Mouse (Mus musculus): ENCODE data around the gene Cnih2.

The Cnih2 gene

GRCm38 (mm10) chr19:5068570-5069234, 29.6 kb downstream of the Cnih2 start:
- no peak for DNase-seq (ENCODE audit: low read depth, low spot score)

DNA sequence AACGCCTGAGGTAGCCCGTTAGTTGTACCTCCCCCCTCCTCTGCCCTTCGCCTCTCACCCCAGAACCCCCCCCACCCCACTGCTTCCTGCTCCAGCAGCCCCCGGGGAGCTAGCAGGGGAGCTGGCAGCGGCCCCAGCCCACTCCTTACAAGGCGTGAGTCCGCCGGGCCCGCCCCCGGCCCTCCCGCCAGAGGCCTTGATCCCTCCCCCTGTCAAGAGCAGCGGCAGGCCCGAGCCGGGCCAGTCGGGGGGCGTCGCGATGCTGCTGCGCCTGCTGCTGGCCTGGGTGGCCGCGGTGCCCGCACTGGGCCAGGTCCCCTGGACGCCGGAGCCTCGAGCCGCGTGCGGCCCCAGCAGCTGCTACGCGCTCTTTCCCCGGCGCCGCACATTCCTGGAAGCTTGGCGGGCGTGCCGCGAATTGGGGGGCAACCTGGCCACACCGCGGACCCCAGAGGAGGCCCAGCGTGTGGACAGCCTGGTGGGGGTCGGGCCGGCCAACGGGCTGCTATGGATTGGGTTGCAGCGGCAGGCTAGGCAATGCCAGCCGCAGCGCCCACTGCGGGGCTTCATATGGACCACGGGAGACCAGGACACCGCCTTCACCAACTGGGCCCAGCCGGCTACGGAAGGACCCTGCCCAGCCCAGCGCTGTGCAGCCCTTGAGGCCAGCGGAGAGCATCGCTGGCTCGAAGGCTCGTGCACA, 30.3 kb downstream of the Cnih2 start, which contains the start of gene Cd248:
Gene Cd248 (plus strand): TSS at position 212 of the 703 bp plus-strand sequence.
- DNase-seq (ENCODE audit: low read depth, low spot score): no peak

DNA sequence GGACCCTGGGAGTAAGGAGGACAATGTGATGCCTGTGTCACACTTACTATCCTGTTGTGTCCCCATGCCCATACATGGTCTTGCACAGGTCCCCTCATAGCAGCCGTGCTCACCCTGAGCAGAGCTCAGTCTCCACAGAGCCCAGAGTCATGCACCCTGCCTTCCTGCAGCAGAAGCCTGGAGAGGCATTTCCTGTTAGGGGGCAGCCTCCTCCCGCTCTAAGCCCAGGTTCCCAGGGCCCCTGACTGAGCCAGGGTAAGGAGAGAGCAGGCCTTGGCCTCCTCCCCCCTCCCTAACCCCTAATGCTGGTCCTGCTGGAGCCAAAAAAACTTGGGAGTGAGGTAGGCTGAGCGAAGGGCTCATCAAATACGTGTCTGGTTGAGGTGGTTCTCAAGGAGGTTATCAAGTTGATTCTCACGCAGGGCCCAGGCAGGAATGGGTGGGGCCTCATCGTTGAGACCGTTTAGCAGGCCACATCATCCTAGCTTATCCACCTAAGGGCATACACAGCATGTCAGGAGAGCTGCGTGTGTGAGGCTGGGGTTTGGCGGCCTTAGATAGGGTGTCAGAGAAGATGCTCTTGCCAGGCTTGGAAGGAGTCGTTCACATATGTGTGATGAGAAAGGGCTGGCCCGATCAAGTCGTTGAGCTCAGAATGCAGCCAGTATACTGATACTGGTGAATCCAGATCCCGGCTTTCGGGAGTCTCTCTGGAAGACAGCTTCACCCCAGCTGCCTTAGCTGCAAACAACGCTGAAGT, 31.1 kb downstream of the Cnih2 start:
- DNase-seq (ENCODE audit: low read depth, low spot score): no peak

DNA sequence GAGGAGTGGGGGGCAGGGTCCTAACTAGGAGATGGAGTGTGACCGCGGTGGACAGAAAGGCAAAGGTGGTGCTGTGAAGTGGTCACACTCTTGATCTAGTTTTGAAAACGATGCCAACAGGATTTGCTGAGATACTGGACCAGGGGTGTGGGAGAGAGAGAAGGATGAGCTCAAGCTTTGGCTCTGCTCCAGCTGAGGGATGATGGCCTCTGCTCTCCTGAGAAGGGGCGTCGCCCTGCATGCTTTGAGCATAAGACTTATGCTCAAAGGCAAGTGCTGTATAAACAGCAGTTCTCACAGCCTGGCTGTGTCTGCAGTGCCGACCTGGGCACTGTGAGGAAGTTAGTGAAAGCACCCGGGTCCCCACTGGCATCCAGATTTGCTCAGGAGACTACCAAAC, 33.2 kb downstream of the Cnih2 start:
- DNase-seq (ENCODE audit: low read depth, low spot score): no peak

- no peak for DNase-seq (ENCODE audit: low read depth, low spot score)
Observed at GRCm38 (mm10) chr19:5062446-5062845, 35.9 kb downstream of the Cnih2 start.

DNA sequence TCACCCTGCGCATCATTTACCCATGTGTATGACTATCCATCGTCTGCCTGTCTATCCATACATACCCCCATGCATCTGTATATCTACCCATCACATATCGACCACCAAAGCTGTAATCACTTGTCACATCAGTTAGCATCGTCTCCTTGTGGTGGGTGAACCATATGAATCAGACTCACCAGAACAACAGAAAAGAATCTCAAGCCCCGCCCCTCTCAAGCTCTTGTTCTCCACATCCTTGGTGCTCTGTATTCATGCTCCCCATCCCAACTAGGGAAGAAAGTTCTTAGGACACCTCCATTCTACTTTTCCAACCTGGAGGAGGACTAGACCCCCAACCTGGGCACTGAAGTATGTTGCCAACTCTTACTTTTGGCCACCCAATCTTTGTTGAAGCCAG, 36.3 kb downstream of the Cnih2 start:
- no peak for DNase-seq (ENCODE audit: low read depth, low spot score)

GRCm38 (mm10) chr19:5060365-5061330, 37.7 kb downstream of the Cnih2 start:
- DNase-seq (ENCODE audit: low read depth, low spot score): no peak

DNA sequence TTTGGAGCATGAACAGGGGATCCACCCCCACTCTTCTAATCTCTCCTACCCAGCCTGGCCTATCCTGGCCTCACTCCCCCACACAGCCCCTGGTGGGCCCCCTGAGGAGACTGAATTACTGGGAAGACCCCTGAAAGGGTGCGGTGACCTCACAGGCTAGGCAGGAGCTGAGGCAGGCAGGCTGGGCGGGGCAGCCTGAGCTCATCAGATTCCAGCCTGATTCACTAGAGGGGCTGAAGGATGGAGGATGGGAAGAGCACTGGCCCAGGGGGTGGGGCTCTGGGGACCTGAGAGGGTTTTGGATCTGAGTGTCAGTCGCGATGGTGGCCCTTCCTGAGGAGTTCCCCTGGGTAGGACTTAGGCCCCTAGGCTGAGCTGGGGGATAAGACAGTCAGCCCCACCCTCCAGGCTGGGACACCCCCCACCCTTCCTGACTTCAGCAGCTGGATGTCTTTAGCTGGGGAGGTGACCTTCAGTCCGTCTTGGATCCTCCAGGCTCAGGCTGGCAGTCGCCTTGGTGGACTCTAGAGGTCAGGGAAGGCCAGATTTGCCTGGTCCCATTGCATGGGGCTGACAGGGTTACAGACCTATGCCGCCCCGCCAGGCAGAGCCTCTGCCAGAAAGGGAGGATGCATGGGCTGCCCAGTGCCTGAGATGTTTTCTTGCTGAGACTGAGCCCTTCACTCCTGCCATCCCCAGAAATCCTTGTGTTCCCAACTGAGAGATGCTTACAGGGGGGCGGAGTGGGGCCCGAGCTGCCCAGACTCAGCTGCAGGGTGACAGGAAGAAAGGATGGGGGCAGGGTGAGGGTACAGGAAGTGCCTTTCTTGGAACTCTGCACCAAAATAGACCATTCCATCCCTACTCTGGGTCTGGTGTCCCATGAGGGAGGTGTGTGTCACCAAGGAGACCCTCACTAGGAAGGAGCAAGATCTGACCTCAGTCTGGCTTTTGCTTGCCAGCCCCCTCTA, 39.2 kb downstream of the Cnih2 start:
- no peak for DNase-seq (ENCODE audit: low read depth, low spot score)

DNA sequence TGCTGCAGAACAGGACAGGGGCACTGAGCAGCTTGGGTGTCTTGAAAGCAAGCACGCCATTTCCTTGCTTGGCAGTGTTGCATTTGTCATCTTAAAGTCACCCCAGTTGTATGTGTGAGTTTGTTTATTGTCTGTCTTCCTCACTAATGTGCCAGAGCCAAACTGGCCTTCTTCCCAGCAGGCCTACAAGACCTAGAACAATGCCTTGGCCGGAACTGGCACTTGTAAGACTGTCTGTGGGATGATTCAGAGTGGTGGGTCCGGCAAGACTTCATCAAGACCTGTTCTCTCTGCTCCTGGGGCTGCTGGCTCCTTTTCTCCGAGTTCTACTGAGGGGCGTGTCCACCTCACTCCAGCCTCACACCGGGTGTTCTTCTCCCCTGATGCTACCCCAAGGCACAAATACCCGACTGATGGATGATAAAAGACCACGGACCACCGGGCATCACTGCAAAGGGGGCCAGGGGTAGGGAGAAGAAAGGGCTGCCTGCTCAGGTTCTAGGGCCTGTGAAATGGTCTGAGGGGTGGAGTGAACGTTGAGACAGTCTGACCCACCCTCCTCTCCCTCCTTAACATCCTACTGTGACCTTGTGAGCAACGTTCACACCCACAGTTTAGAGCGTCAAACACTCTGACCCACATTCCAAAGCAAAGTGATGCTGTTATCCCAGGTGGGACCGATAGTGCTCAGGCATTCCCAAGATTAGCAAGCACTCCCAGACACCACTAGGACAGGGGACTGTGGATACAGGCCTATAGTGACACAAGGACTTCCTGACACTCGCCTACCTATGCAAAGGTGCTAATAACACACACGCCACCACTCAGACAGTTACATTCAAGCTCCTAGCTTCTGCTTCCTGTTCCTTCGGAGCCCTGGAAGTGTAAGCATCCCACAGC, 40.2 kb downstream of the Cnih2 start:
- no peak for DNase-seq (ENCODE audit: low read depth, low spot score)

DNA sequence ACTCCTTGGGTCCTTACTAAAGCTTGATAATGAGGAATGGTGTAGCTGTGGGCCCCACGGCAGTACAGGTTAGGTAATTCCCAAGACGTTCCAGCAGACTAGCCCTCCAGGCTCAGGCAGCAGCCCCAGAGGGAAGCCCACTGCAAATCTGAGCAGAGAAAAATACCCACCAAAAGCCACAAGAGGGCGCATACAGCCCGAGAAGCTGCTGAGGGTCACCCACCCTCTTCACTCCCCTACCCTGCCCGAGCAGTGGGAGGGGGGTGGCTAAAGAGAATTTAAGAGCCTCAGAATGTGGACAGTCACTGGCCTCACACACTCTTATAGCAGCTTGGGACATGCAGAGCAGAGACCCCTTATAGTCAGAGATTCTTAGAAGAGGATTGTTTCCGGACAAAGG, 42.1 kb downstream of the Cnih2 start:
- no peak for DNase-seq (ENCODE audit: low read depth, low spot score)

DNA sequence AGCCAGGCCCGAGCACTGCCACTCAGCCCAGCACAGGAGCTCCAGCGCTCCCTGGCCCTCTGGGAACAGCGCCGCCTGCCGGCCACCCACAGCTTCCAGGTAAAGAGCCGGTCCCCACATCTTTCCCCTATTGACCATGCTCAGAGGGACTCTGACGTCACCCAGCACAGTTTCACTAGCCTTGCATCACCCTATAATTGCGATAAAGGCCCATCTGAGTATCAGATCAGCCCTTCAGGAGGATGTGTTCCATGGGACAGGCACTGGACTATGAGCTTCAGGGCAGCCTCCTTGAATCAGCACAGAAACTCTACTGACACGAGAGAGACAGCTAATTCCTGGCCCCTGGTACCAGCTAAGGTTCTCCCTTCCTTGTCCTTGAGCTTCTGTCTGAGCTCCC, 44.4 kb downstream of the Cnih2 start:
- no peak for DNase-seq (ENCODE audit: low read depth, low spot score)

DNA sequence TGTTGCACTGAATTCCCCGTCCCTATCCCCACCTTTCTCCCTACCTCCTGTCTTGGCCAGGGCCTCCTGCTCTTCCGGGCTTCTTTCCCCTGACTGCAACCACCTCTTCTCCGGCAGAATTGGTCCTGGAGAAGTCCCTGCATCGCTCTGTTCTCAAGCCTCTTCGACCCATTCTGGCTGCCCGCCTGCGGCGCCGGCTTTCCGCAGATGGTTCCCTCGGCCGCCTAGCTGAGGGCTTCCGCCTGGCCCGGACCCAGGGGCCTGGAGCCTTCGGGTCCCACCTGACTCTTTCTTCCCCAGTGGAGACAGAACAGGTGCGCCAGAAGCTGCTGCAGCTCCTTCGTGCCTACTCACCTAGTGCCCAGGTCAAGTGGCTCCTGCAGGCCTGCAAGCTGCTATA, 45.5 kb downstream of the Cnih2 start:
- DNase-seq (ENCODE audit: low read depth, low spot score): no peak

- DNase-seq (ENCODE audit: low read depth, low spot score): no peak
Observed at GRCm38 (mm10) chr19:5052166-5052822, 46.0 kb downstream of the Cnih2 start.

DNA sequence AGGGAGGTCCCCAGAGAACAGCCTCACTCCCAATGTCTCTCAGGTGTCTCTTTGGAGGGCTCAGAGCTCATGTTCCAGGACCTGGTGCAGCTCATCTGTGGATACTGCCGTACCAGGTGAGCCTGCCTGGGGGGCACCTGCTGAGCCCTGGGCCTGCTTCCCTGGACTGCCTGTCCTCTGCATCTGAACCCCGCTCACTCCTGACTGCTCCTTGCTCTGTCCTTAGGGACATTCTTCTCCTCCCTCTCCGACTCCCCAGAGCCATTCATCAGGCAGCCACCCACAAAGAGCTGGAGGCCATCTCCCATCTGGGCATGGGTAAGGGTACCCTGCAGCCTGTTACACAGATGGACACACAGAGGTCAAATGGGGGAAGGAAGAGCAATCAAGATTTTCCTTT, 46.8 kb downstream of the Cnih2 start:
- no peak for DNase-seq (ENCODE audit: low read depth, low spot score)

- no peak for DNase-seq (ENCODE audit: low read depth, low spot score)
Observed at GRCm38 (mm10) chr19:5051031-5051430, 47.3 kb downstream of the Cnih2 start.

GRCm38 (mm10) chr19:5050047-5050905, 48.0 kb downstream of the Cnih2 start, which contains the start of gene Rin1:
Gene Rin1 (plus strand): TSS chr19:5050481.
- no peak for DNase-seq (ENCODE audit: low read depth, low spot score)

- no peak for DNase-seq (ENCODE audit: low read depth, low spot score)
Observed at GRCm38 (mm10) chr19:5049325-5049724, 49.0 kb downstream of the Cnih2 start.

Measured in retina, postnatal 7 days (tissue).